Mouse (Mus musculus) embryo, embryonic 9.5 days (tissue): ENCODE measurements around the gene Nell1.
"Not testable (repeated sequence)": the region's sequence is repeated elsewhere in the genome, so short reads cannot be mapped to it uniquely, and the experiment has no call there.

Source experiments
- DNase-seq: peaks from one replicate; pipeline ENCODE4 v3.0.0-alpha.2; 2017; ENCODE audit errors: extremely low spot score

Nell1 gene

GRCm38 (mm10) chr7:49974841-49975440 is at the start of gene Nell1:
Gene Nell1, plus strand, starts transcription at chr7:49974864.
- DNase-seq, result peak; percentile 58

GRCm38 (mm10) chr7:49928571-49928970 is 46.1 kb upstream of the Nell1 start:
- DNase-seq, result no peak

DNA sequence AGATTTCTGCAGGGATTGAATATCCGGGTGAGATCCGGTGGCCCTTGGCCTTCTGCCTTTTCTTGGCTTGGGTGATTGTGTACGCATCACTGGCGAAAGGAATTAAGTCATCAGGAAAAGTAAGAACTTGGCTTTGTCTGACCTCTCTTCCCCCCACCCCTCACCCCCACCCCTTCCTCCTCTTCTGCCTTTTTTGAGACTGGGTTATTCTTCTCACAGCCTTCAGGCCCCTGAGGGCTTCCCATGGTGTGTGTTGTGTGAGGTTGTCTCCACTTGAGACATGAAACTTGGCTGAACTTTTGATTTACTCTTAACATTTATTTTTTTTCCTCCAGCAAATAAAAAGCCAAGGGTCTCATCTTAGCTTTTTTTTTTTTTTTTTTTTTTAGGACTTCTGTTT is 44.7 kb upstream of the Nell1 start:
- DNase-seq, result no peak

DNA sequence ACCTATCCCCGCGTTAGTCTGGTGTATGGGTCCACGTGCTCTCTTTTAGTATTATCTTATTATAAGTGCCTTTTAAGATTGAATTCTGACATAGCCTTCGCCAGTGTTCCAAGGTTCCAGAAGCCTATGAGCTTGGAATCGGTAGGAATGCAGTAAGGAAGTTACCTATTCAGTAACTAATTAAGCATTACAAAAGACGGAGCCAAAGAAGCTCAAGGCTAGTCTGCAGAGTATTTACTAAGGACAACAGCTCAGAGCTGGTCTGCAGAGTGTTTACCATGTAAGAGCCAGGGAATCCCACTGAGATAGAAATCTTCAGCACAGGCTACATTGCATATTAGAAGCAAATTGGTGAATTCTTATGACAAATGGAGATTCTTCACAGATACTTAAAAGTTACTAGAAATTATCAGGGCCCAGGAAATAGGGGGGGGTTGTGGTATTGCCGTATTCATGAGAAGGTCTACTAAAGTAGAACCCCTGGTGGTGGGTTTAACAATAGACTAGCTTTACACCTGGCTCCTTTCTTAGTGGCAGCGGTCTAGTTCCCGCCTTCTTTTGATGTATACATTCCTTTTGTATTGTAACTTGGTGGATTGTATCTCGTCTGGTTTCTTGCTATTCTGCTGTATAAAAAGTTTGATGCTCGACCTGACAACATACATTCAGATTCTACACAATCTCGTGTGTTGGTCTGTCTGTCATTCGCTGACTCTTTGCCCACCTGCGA is 41.1 kb upstream of the Nell1 start:
- not testable (repeated sequence) for DNase-seq

GRCm38 (mm10) chr7:49936821-49937220 is 37.8 kb upstream of the Nell1 start:
- DNase-seq, result no peak

DNA sequence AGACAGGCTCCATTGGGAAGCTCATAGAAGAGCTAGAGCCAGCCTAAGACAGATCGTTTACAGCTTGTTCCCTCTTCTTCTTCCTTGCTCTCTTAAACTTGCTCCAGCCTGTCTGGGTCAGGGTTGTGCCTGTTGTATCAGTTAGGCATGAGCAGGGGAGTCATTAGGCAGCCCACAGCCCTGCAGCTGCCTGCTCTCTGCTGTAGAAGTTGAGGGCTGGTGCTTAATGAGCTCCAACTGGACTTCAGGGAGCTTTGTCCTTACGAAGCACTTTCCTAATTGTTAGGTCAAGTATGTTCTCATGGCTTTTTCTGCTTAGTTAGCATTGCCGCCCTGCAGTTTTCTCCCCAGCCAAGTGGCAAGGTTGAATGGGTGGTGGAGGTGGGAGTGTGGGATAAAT is 32.6 kb upstream of the Nell1 start:
- DNase-seq, result no peak

GRCm38 (mm10) chr7:49942490-49942889 is 32.2 kb upstream of the Nell1 start:
- no peak for DNase-seq

DNA sequence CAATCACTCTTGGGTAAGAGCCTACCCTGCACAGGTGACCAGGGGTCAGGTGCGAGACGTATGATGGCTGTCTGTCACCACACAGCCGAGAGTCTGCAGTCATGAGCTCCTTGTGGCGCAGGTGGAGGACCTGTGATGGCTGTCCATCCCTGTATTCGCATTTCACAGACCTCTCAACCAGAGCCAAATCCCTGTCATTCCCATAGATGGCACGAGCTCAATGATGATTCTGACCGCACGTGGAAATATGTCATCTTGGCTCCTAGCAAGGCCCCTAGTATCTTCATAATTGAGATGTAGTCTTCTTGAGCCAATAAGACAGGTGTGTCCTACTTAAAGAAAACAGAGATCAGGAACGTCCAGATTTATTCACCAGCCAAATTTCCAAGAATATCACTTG is 28.0 kb upstream of the Nell1 start:
- no peak for DNase-seq

DNA sequence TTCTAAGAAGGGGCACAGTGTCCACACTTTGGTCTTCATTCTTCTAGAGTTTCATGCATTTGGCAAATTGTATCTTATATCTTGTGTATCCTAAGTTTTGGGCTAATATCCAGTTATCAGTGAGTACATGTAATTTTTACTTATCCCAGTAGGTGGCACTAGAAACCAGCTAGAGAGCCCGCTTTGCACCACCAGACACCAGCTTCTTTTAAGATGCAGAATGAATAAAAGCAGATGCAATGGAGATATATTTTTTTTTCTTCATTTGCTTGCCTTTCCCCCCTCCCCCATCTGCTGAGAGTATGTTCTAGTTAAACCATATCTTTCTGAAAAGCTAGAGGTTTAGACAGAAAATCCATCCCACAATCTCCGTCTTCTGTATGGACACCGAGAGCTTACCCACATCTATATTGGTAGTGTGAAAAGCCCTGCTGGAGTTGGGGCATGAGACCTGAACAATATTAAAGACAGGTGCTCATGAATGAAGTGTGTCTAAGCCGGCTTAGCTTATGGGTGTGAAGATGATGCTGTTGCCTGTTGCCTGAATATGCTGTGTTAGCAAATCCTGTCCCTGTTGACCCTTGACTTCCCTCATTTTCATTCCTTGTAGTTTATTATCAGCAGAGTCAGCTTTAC is 21.0 kb upstream of the Nell1 start:
- peak; percentile 40 for DNase-seq

DNA sequence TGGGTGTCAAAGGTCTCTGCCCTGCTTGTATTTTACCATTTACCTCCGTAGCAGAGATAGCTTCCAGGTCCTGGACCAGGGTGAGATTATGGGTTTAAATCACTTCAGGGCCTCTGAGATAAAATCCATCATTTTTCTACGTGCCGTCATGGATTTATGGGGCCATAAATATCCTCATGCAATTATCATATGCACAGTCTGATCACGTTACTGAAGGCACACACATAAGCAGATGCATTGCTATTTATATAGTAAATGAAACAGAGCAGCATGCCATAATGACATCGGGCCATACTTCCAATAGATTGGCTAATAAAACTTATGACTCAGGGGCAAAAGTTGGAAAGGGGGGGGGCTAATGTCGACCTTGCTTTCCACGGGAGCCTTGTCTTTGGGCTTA is 19.8 kb upstream of the Nell1 start:
- DNase-seq, result no peak

DNA sequence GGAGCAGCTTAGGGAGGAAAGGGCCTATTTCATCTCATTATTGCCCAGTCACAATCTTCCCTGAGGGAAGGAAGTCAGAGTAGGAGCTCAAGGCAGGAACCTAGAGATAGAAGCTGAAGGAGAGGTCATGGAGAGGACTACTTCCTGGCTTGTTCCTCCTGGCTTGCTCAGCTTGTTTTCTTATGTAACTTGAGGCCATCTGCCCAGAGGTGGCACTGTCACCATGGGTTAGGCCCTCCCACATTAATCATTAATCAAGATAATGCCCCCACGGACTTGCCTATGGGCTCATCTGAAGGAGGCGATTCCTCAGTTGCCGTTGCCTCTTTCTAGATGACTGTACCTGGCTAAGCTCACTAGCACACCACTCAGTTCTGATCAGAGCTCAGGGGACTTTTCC is 17.5 kb upstream of the Nell1 start:
- no peak for DNase-seq

- DNase-seq, result no peak
These were observed 10.9 kb upstream of the Nell1 start for GRCm38 (mm10) chr7:49963764-49964163.

- DNase-seq, result no peak
These were observed 5.1 kb upstream of the Nell1 start for GRCm38 (mm10) chr7:49969516-49969915.

DNA sequence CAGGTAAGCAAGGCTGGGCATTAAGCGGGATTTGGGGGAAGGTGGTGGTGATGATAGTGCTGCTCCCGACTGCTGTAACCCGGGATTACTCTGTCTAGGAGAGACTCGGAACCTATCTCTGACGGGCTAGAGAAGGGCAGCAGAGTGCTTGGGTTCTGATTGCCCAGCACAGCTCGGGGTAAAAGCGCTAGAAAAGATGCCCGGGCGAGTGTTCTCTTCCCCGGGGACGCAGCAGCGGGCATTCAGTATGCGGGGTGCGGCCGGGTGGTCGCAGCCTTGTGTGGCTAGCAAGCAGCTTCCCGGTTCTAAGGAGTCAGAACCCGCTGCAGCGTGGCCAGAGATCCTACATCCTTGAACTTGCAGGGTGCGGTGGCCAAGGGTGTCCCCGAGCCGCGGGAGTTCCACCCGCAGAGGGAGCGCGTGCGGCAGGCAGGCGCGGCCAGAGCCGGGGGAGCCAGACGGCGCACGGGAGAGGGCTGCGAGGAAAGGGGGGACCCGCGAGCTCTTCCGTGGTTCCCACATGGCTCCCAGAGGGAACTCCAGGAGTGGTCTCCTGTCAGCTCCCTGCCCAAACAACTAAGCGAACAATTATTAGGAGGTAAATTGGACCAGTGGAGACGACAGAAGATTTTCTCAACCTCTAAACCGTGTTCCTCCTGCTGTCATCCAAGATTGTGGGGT is 917 bp downstream of the Nell1 start:
- DNase-seq, result peak; percentile 36

GRCm38 (mm10) chr7:49981511-49982227 is 7.0 kb downstream of the Nell1 start:
- no peak for DNase-seq

DNA sequence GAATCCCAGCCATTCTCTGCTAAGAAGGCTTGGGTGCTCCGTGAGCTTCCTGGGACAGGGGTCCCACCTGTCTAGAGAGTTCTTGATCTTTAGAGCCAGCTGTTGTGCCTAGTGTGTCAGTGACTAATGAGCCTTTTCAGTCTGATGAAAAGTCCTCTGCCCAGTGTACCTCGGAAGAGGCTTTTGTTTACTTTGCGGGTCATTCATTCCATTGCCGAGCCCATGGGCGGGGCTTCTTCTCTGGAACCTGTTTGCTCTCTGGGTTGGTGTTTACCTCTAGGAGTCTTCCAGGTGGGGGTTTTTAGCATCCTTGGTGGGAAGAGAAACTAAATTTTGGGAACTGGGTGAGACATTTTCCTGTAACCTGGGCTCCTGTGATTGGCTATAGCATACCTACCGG is 10.0 kb downstream of the Nell1 start:
- no peak for DNase-seq

- DNase-seq, result no peak
These were observed 11.3 kb downstream of the Nell1 start for GRCm38 (mm10) chr7:49985947-49986346.

DNA sequence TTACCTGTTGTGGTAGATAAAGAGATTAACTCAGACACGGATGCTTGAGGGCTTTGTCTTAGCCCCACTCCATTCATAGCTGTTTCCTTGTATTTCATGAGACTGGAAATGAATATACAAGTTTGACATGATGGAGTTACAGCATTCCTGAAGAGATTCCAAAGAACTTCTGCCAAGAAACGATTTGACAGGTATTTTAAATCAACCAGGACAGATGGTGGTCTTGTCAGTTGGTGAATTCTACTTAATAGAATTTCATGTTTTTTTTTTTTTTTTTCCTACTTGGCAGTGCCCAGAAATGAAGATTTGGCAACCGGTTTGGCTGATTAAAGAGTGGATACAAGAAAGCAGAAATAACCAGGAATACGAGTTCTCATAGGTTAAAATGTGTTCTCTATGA is 24.7 kb downstream of the Nell1 start:
- DNase-seq, result no peak

DNA sequence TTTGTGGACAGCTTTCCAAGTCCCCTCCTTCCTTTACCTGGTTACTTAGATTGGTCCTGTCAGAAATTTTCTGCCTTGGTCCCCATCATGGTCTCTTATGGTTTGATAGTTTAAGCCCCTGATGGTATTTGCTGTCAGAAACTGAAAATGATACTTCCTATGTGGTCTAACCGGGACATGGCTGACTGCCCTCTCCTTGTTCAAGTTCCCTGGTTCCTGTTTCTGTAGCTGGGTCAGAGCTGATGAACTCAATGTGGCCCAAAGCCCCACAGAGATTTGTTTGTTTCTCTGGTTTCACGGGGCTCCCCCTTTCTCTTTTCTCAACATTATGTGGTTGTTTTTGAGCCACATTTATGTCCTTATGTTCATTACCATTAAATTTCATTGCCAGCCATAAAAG is 30.6 kb downstream of the Nell1 start:
- DNase-seq, result no peak

DNA sequence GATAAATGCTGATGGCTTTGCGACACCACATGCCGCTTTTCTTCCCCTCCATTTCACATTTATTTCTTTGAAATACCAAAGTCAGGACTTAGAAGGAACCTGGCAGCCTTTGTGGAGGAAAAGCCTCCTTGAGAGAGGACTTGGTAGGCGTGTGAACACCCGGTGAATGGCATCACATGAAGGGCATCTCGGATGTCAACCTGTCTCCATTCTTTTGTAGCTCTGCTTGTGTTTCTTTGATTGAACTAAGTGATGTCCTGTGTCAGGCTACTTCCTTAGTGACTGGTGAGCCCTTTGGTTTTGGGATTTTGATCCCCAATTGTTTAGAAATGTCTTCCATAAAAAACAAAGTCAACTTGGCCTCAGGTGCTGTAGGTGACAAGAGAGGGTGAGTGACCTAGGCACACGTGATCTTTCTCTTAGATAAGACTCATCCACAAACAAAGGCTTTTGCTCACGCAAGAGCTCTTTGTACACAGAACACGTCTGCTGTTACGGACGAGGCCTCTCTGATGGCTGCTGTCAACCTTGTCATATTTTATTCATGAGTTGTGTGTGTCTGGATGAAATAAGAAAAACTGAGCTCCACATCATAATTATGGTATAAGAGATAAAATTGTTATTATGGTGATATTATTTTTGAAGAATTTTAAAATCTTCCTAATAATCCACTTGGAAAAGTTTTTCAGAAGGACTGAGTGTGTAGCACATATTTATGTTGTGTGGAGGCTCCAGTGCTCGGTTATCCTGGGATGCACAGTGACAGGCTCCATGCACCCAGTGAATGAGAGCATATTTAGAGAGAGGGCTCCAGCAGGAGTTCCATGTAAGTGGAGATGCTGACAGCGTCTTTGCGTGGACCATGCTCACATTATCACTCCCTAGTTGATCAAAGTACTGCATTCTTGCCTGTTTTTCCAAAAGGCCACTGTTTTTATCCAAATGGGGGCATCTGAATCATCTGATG is 60.8 kb downstream of the Nell1 start:
- no peak for DNase-seq

GRCm38 (mm10) chr7:50041112-50041511 is 66.4 kb downstream of the Nell1 start:
- DNase-seq, result no peak
